Mouse (Mus musculus): ENCODE results near the gene Cdc34. TPM values are rescaled to one million over a fixed set of nuclear protein-coding genes. Genes with fewer than 3 reads are reported as not detected.

The Cdc34 gene
- polyA plus RNA-seq, 1 experiment from 2014 or later = 64.3 TPM

- no peaks in the 10 kb centered on the region for H3K9me3 ChIP-seq (ENCODE audit: low read length)
- DNase-seq (ENCODE audit: low spot score) (no peak), ATAC-seq (no peak)
- no peak within 1 kb of the TSS for H3K9ac ChIP-seq (replicated peaks; ENCODE audit: low read depth)
- H3K4me3 ChIP-seq (ENCODE audit: low read depth, low read length) = no peak within 1 kb of the TSS
- H3K4me1 ChIP-seq (ENCODE audit: insufficient read depth, low read depth, low read length) = no peaks in the 10 kb centered on the region
- no peak within 1 kb of the TSS for H3K27ac ChIP-seq (ENCODE audit: low read length)
- no peak within 1 kb of the TSS for H3K4me2 ChIP-seq (replicated peaks; ENCODE audit: low read depth, low read length)
- 57% methylated on average over 8 of the region's 8 CpGs for WGBS
- TF ChIP-seq EP300 (IDR thresholded peaks at IDR 0.05) (no peak), CTCF (IDR thresholded peaks at IDR 0.05) (no peak)
- no peaks in the 10 kb centered on the region for H3K36me3 ChIP-seq (ENCODE audit: insufficient read depth, low read length)
- H3K27me3 ChIP-seq (replicated peaks; ENCODE audit: insufficient read depth, low read length) = no peaks in the 10 kb centered on the region
These were observed 36.3 kb upstream of the Cdc34 start, which contains the start of gene Odf3l2 for GRCm38 (mm10) chr10:79645711-79646110. Gene Odf3l2, minus strand, starts transcription at chr10:79645738.

- no peak overlapping the region for H3K27ac ChIP-seq (ENCODE audit: low read length)
- no peaks in the 10 kb centered on the region for H3K36me3 ChIP-seq (ENCODE audit: insufficient read depth, low read length)
- TF ChIP-seq EP300 (IDR thresholded peaks at IDR 0.05) (no peak), CTCF (IDR thresholded peaks at IDR 0.05) (peak; percentile 95)
- 27% methylated on average over 7 of the region's 7 CpGs for WGBS
- H3K27me3 ChIP-seq (replicated peaks; ENCODE audit: insufficient read depth, low read length) = no peaks in the 10 kb centered on the region
- DNase-seq (ENCODE audit: low spot score) = peak; percentile 62
- H3K4me1 ChIP-seq (ENCODE audit: insufficient read depth, low read depth, low read length) = no peaks in the 10 kb centered on the region
- peak; percentile 49; the same call in 1 of the 2 replicates for ATAC-seq
- H3K4me3 ChIP-seq (ENCODE audit: low read depth, low read length) = no peak overlapping the region
- no peak overlapping the region for H3K4me2 ChIP-seq (replicated peaks; ENCODE audit: low read depth, low read length)
- no peaks in the 10 kb centered on the region for H3K9me3 ChIP-seq (ENCODE audit: low read length)
- H3K9ac ChIP-seq (replicated peaks; ENCODE audit: low read depth) = no peak overlapping the region
These were observed 32.8 kb upstream of the Cdc34 start for GRCm38 (mm10) chr10:79649070-79649751.

- Histone ChIP-seq H3K4me2 (replicated peaks; ENCODE audit: low read depth, low read length) (no peak overlapping the region), H3K36me3 (ENCODE audit: insufficient read depth, low read length) (no peaks in the 10 kb centered on the region), H3K4me3 (ENCODE audit: low read depth, low read length) (no peak overlapping the region), H3K9me3 (ENCODE audit: low read length) (no peaks in the 10 kb centered on the region), H3K4me1 (ENCODE audit: insufficient read depth, low read depth, low read length) (no peaks in the 10 kb centered on the region), H3K27me3 (replicated peaks; ENCODE audit: insufficient read depth, low read length) (no peaks in the 10 kb centered on the region), H3K27ac (ENCODE audit: low read length) (no peak overlapping the region), H3K9ac (replicated peaks; ENCODE audit: low read depth) (no peak overlapping the region)
- WGBS = 76% methylated on average over 7 of the region's 7 CpGs
- no peak for TF ChIP-seq CTCF (IDR thresholded peaks at IDR 0.05)
- TF ChIP-seq EP300 (IDR thresholded peaks at IDR 0.05) = no peak
- no peak for DNase-seq (ENCODE audit: low spot score)
- no peak for ATAC-seq
These were observed 29.2 kb upstream of the Cdc34 start for GRCm38 (mm10) chr10:79652789-79653188.

- no peak overlapping the region for H3K4me2 ChIP-seq (replicated peaks; ENCODE audit: low read depth, low read length)
- H3K9ac ChIP-seq (replicated peaks; ENCODE audit: low read depth) = no peak overlapping the region
- H3K36me3 ChIP-seq (ENCODE audit: insufficient read depth, low read length) = no peaks in the 10 kb centered on the region
- 25% methylated on average over 1 of the region's 1 CpGs for WGBS
- ATAC-seq = no peak
- H3K27me3 ChIP-seq (replicated peaks; ENCODE audit: insufficient read depth, low read length) = no peaks in the 10 kb centered on the region
- H3K27ac ChIP-seq (ENCODE audit: low read length) = no peak overlapping the region
- H3K9me3 ChIP-seq (ENCODE audit: low read length) = no peaks in the 10 kb centered on the region
- DNase-seq (ENCODE audit: low spot score) = no peak
- H3K4me1 ChIP-seq (ENCODE audit: insufficient read depth, low read depth, low read length) = no peaks in the 10 kb centered on the region
- no peak for TF ChIP-seq EP300 (IDR thresholded peaks at IDR 0.05)
- TF ChIP-seq CTCF (IDR thresholded peaks at IDR 0.05) = no peak
- no peak overlapping the region for H3K4me3 ChIP-seq (ENCODE audit: low read depth, low read length)
These were observed 27.0 kb upstream of the Cdc34 start for GRCm38 (mm10) chr10:79654946-79655395.

- H3K9me3 ChIP-seq (ENCODE audit: low read length) = no peaks in the 10 kb centered on the region
- ATAC-seq (no peak), DNase-seq (ENCODE audit: low spot score) (no peak)
- H3K4me2 ChIP-seq (replicated peaks; ENCODE audit: low read depth, low read length) = no peak overlapping the region
- H3K27ac ChIP-seq (ENCODE audit: low read length) = no peak overlapping the region
- no peak for TF ChIP-seq EP300 (IDR thresholded peaks at IDR 0.05)
- TF ChIP-seq CTCF (IDR thresholded peaks at IDR 0.05) = peak; percentile 51
- WGBS = 16% methylated on average over 4 of the region's 4 CpGs
- no peak overlapping the region for H3K4me3 ChIP-seq (ENCODE audit: low read depth, low read length)
- H3K9ac ChIP-seq (replicated peaks; ENCODE audit: low read depth) = no peak overlapping the region
- no peaks in the 10 kb centered on the region for H3K36me3 ChIP-seq (ENCODE audit: insufficient read depth, low read length)
- H3K4me1 ChIP-seq (ENCODE audit: insufficient read depth, low read depth, low read length) = no peaks in the 10 kb centered on the region
- no peaks in the 10 kb centered on the region for H3K27me3 ChIP-seq (replicated peaks; ENCODE audit: insufficient read depth, low read length)
These were observed 23.2 kb upstream of the Cdc34 start for GRCm38 (mm10) chr10:79658829-79659228.

- DNase-seq (ENCODE audit: low spot score) (no peak), ATAC-seq (no peak)
- TF ChIP-seq CTCF (IDR thresholded peaks at IDR 0.05) (peak; percentile 53), EP300 (IDR thresholded peaks at IDR 0.05) (no peak)
- Histone ChIP-seq H3K27me3 (replicated peaks; ENCODE audit: insufficient read depth, low read length) (no peaks in the 10 kb centered on the region), H3K4me1 (ENCODE audit: insufficient read depth, low read depth, low read length) (no peaks in the 10 kb centered on the region), H3K9me3 (ENCODE audit: low read length) (no peaks in the 10 kb centered on the region), H3K4me2 (replicated peaks; ENCODE audit: low read depth, low read length) (no peak overlapping the region), H3K9ac (replicated peaks; ENCODE audit: low read depth) (no peak overlapping the region), H3K27ac (ENCODE audit: low read length) (no peak overlapping the region), H3K4me3 (ENCODE audit: low read depth, low read length) (no peak overlapping the region), H3K36me3 (ENCODE audit: insufficient read depth, low read length) (no peaks in the 10 kb centered on the region)
- 75% methylated on average over 2 of the region's 2 CpGs for WGBS
These were observed 21.7 kb upstream of the Cdc34 start for GRCm38 (mm10) chr10:79660298-79660697.
